Mouse (Mus musculus): ENCODE data around the gene Uqcc3. TPM values are rescaled to one million over a fixed set of nuclear protein-coding genes. Genes with fewer than 3 reads are reported as not detected.

Uqcc3 gene
- total and polyA plus RNA-seq, 3 experiments = 24.8 to 112 (median 41.1) TPM

DNA sequence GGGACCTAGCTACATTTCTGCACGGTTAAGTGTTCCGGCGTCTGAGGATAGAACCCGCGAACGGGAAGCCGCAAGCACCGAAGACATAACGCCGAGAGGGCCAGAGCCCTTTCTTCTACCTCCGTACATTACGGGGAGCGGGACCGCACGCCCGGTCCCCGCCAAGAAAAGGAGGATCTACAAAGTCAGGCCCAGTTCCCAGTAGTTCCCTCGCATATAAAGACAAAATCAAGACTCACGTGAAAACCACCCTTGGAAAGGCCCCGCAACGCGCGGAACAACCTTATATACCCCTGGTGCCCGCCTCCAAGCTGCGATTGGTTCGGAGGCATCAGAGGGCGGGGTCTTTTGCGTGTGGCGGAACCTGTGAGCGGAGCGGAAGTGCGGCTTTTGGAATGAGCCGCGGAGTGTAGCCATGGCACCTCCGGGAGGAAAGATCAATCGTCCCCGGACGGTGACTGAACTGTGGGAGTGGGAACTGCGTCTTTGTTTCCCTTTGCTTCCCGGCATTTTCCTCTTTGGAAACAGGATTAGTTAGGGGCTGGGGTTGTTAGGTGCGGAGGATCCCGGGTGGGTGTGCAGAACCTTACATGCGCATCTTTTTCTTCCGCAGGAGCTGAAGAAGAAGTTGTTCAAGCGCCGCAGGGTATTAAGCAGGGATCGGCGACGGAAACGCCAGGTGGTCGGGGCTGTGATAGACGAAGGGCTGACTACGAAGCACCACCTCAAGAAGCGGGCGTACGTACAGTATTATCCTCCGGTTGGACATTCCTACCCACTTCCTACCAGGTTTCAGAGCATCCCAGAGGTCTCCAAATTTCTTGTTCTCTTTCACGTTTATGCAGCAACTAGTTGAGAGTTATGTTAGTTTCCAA lies 8.0 kb upstream of the Uqcc3 start, which contains the start of the genes 1810009A15Rik and Gm49416:
1810009A15Rik (plus strand) TSS at position 343 of the 875 bp plus-strand sequence.
Gm49416 (plus strand) TSS at position 416 of the 875 bp plus-strand sequence.
- no peak for TF ChIP-seq TAL1 (conservative IDR thresholded peaks at IDR 0.05; ENCODE audit: low read depth, low read length)
- 0 out of 2 replicates have a peak, but pooled peaks have one; percentile 64 for TF ChIP-seq POLR2AphosphoS5 (IDR thresholded peaks at IDR 0.05; ENCODE audit: insufficient replicate concordance, low read depth, low read length)
- ATAC-seq (ENCODE audit: extremely low read depth, insufficient number of reproducible peaks, low FRiP score, poor library complexity, severe bottlenecking) = peak; percentile 84
- H3K4me1 ChIP-seq (ENCODE audit: insufficient read depth, low read depth, low read length) = peaks cover 42% of the 10 kb centered on the region
- peak; percentile 82 for DNase-seq (ENCODE audit: low spot score)
- peak within 1 kb of the TSS; percentile 78 for H3K4me3 ChIP-seq (ENCODE audit: low read depth, low read length)
- H3K9me3 ChIP-seq (replicated peaks) = no peaks in the 10 kb centered on the region
- H3K36me3 ChIP-seq (replicated peaks) = peaks cover 28% of the 10 kb centered on the region
- H3K27me3 ChIP-seq (ENCODE audit: insufficient read depth, low read length) = no peaks in the 10 kb centered on the region

DNA sequence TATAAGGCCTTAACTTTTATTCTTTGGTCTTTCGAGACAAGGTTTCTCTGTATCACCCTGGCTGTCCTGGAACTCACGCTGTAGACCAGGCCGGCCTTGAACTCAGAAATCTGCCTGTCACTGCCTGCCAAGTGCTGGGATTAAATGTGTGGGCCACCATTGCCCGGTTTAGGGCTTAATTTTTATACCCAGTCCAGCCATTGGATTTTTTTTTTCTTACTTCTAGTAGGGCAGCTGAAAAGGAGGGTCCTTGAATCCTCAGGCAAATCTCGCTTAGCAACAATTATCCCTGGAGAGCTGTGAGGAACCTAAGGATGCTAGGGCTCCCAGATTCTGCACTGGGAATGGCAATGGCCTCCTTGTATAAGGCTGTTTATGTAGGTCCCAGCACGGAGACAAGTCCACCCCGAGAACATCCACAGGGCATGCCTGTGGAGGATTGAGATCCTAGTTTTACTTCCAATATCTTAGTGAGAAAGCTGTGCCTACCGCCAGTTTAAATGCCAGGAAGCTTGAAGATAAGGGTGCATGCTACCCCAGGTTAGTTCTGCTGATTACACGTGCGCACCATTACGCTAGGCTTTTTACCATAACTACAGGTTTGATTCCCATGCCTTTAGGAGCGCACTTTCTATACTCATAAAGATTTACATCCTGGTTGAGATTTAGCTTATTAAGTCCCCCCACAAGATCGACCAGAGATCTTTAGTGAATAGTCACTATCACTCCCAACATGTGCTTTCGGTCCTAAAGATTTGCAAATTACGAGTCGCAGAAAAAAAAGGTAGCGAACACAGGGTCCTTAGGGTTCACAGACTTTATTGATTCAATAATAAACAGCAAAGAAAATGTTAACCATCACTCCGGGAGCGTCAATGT lies 7.1 kb upstream of the Uqcc3 start:
- TF ChIP-seq TAL1 (conservative IDR thresholded peaks at IDR 0.05; ENCODE audit: low read depth, low read length) = no peak
- 0 out of 2 replicates have a peak, but pooled peaks have one; percentile 32 for TF ChIP-seq POLR2AphosphoS5 (IDR thresholded peaks at IDR 0.05; ENCODE audit: insufficient replicate concordance, low read depth, low read length)
- TF ChIP-seq GATA1 (IDR thresholded peaks at IDR 0.05; ENCODE audit: borderline replicate concordance, low read length) = no peak
- DNase-seq (ENCODE audit: low spot score) (no peak), ATAC-seq (ENCODE audit: extremely low read depth, insufficient number of reproducible peaks, low FRiP score, poor library complexity, severe bottlenecking) (no peak)
- Histone ChIP-seq H3K27me3 (ENCODE audit: insufficient read depth, low read length) (no peaks in the 10 kb centered on the region), H3K9me3 (replicated peaks) (no peaks in the 10 kb centered on the region), H3K36me3 (replicated peaks) (peaks cover 28% of the 10 kb centered on the region), H3K4me1 (ENCODE audit: insufficient read depth, low read depth, low read length) (peaks cover 41% of the 10 kb centered on the region), H3K4me3 (ENCODE audit: low read depth, low read length) (peak overlapping the region; percentile 78)

DNA sequence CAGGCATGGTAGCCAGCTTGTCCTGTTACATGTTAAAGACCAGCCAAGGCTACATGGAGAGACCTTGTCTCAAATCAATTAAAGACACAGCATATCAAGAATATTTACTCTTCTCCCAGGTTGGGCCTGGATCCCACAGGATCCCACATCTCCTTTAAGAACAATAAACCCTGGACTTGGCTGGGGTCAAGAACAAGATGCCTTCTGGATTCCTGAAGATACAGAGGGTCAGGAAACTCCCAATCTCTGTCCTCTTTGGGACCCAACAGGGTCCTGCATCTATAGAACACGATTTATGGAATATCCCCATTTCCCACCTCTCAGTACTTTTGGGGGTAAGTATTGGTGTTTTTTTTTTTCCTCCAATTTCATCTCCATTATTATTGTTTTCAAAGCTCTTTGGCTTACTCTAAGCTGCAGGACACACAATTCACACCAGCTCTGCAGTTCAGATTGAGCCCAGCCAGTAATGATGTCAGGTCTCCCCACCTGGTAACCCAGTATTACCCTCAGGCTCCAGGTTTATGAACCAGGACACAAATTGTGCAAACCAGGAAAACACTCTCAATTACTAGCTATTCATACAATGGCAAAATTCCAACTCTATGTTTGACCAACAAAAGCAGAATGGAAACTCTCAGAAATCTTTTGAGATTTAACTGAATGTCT lies 6.3 kb upstream of the Uqcc3 start:
- Histone ChIP-seq H3K4me1 (ENCODE audit: insufficient read depth, low read depth, low read length) (peaks cover 39% of the 10 kb centered on the region), H3K27me3 (ENCODE audit: insufficient read depth, low read length) (no peaks in the 10 kb centered on the region), H3K4me3 (ENCODE audit: low read depth, low read length) (peak overlapping the region; percentile 78; the same call in 1 of the 2 replicates), H3K36me3 (replicated peaks) (peaks cover 27% of the 10 kb centered on the region), H3K9me3 (replicated peaks) (no peaks in the 10 kb centered on the region)
- TF ChIP-seq TAL1 (conservative IDR thresholded peaks at IDR 0.05; ENCODE audit: low read depth, low read length) = no peak
- peak; percentile 30; the same call in 1 of the 2 replicates for TF ChIP-seq POLR2AphosphoS5 (IDR thresholded peaks at IDR 0.05; ENCODE audit: insufficient replicate concordance, low read depth, low read length)
- no peak for TF ChIP-seq CTCF (IDR thresholded peaks at IDR 0.05; ENCODE audit: low read depth, low read length)
- no peak for TF ChIP-seq GATA2 (IDR thresholded peaks at IDR 0.05; ENCODE audit: borderline replicate concordance, low read depth, low read length)
- TF ChIP-seq GATA1 (IDR thresholded peaks at IDR 0.05; ENCODE audit: borderline replicate concordance, low read length) = no peak
- ATAC-seq (ENCODE audit: extremely low read depth, insufficient number of reproducible peaks, low FRiP score, poor library complexity, severe bottlenecking) (no peak), DNase-seq (ENCODE audit: low spot score) (no peak)

GRCm38 (mm10) chr19:8883616-8884015 lies 2.9 kb upstream of the Uqcc3 start, which contains the start of the genes Lbhd1 and Gm49403:
Gene Lbhd1 (plus strand): TSS chr19:8883732.
Gene Gm49403 (plus strand): TSS chr19:8883930.
- peaks cover 39% of the 10 kb centered on the region for H3K4me1 ChIP-seq (ENCODE audit: insufficient read depth, low read depth, low read length)
- TF ChIP-seq GATA2 (IDR thresholded peaks at IDR 0.05; ENCODE audit: borderline replicate concordance, low read depth, low read length) (no peak), POLR2AphosphoS5 (IDR thresholded peaks at IDR 0.05; ENCODE audit: insufficient replicate concordance, low read depth, low read length) (no peak), GATA1 (IDR thresholded peaks at IDR 0.05; ENCODE audit: borderline replicate concordance, low read length) (no peak), TAL1 (conservative IDR thresholded peaks at IDR 0.05; ENCODE audit: low read depth, low read length) (no peak), CTCF (IDR thresholded peaks at IDR 0.05; ENCODE audit: low read depth, low read length) (no peak)
- H3K4me3 ChIP-seq (ENCODE audit: low read depth, low read length) = no peak within 1 kb of the TSS
- H3K9me3 ChIP-seq (replicated peaks) = no peaks in the 10 kb centered on the region
- no peaks in the 10 kb centered on the region for H3K27me3 ChIP-seq (ENCODE audit: insufficient read depth, low read length)
- DNase-seq (ENCODE audit: low spot score) = no peak
- H3K36me3 ChIP-seq (replicated peaks) = peaks cover 16% of the 10 kb centered on the region
- ATAC-seq (ENCODE audit: extremely low read depth, insufficient number of reproducible peaks, low FRiP score, poor library complexity, severe bottlenecking) = no peak

GRCm38 (mm10) chr19:8881034-8881392 lies 290 bp upstream of the Uqcc3 start:
- peaks cover 34% of the 10 kb centered on the region for H3K36me3 ChIP-seq (replicated peaks)

More at GRCm38 (mm10) chr19:8881034-8881392, 290 bp upstream of the Uqcc3 start:
- no peaks in the 10 kb centered on the region for H3K9me3 ChIP-seq (replicated peaks)
- DNase-seq (ENCODE audit: low spot score) (no peak), ATAC-seq (ENCODE audit: extremely low read depth, insufficient number of reproducible peaks, low FRiP score, poor library complexity, severe bottlenecking) (no peak)
- H3K4me3 ChIP-seq (ENCODE audit: low read depth, low read length) = peak overlapping the region; percentile 87
- no peaks in the 10 kb centered on the region for H3K27me3 ChIP-seq (ENCODE audit: insufficient read depth, low read length)
- TF ChIP-seq GATA2 (IDR thresholded peaks at IDR 0.05; ENCODE audit: borderline replicate concordance, low read depth, low read length) (no peak), POLR2AphosphoS5 (IDR thresholded peaks at IDR 0.05; ENCODE audit: insufficient replicate concordance, low read depth, low read length) (no peak), TAL1 (conservative IDR thresholded peaks at IDR 0.05; ENCODE audit: low read depth, low read length) (no peak), GATA1 (IDR thresholded peaks at IDR 0.05; ENCODE audit: borderline replicate concordance, low read length) (no peak), CTCF (IDR thresholded peaks at IDR 0.05; ENCODE audit: low read depth, low read length) (no peak)
- H3K4me1 ChIP-seq (ENCODE audit: insufficient read depth, low read depth, low read length) = peaks cover 33% of the 10 kb centered on the region

Data from G1E (cell line).